Mouse (Mus musculus) thymus, adult 2 months (tissue): ENCODE measurements around the gene D17Wsu92e.

Source experiments
- CTCF ChIP-seq: fragments of 200-500 bp; IDR thresholded peaks from 2 replicates; pipeline ENCODE4 v1.5.1; 2012; ENCODE audit warnings: mild to moderate bottlenecking, control low read depth, low read length, moderate library complexity, borderline replicate concordance; ENCODE audit not compliant: control insufficient read depth, poor library complexity, insufficient read depth; ENCODE audit errors: extremely low read depth
- POLR2A ChIP-seq: fragments of 200-500 bp; IDR thresholded peaks from 2 replicates; pipeline ENCODE4 v1.6.1; 2012; ENCODE audit warnings: mild to moderate bottlenecking, low read length, control low read depth, moderate library complexity; ENCODE audit not compliant: control insufficient read depth, poor library complexity, insufficient read depth; ENCODE audit errors: extremely low read depth

- TF ChIP-seq POLR2A (no peak), CTCF (no peak)
These were observed 110.8 kb downstream of the D17Wsu92e start for GRCm38 (mm10) chr17:27709650-27710049.
